Comparison of ENCODE assay signal across 13 mouse cellular contexts in genomic region chr8:110775316-110775715, GRCm38 (mm10). TPM values are rescaled to one million over a fixed set of nuclear protein-coding genes. Genes with fewer than 3 reads are reported as not detected.
DNase-seq lines count a peak whose midpoint lies in the region; ATAC-seq and TF ChIP-seq lines count a peak whose summit lies in the region.
"Had no signal": no experiment of that assay in that cellular context is flagged by ENCODE, and none has a peak within 500 bp of the region (broad histone marks: within the 10 kb centered on the region; RNA-seq: fewer than 3 reads in every experiment).

No protein-coding gene starts in this region.

- no peak overlapping the region for H3K4me3 ChIP-seq in kidney, adult 2 months (ENCODE audit: insufficient read depth, low read depth, low read length)
- H3K4me3 ChIP-seq in G1E (ENCODE audit: low read depth, low read length) = no peak overlapping the region
- H3K4me3 ChIP-seq in small intestine, adult 2 months (ENCODE audit: low read depth, low read length) = no peak overlapping the region
- H3K4me3 ChIP-seq: liver, embryonic 13.5 days had no signal

- H3K9me3 ChIP-seq in G1E (replicated peaks) = peaks cover 4% of the 10 kb centered on the region
- H3K9me3 ChIP-seq: liver, embryonic 13.5 days had no signal

- 83% methylated on average over 8 of the region's 8 CpGs for WGBS in kidney, adult 2 months
- 84% methylated on average over 8 of the region's 8 CpGs for WGBS in small intestine, adult 2 months

- peak; percentile 36 for TF ChIP-seq CTCF in kidney, adult 2 months (conservative IDR thresholded peaks at IDR 0.05; ENCODE audit: insufficient read depth, insufficient read length, low read depth, low read length)
- 0 out of 2 replicates have a peak, but pooled peaks have one; percentile 24 for TF ChIP-seq CTCF in G1E (IDR thresholded peaks at IDR 0.05; ENCODE audit: low read depth, low read length)
- peak; percentile 69; the same call in 1 of the 2 replicates for TF ChIP-seq CTCF in small intestine, adult 2 months (IDR thresholded peaks at IDR 0.05; ENCODE audit: extremely low read depth, insufficient read length, insufficient replicate concordance, low read depth, low read length)

- DNase-seq in kidney, adult 2 months = peak; percentile 22
- DNase-seq in kidney, adult 18-20 months = no peak
- DNase-seq in retina, embryonic 14.5 days (ENCODE audit: low spot score) = peak; percentile 17
- DNase-seq in retina, postnatal 1 day = no peak
- no peak for DNase-seq in G1E (ENCODE audit: low spot score)
- no peak for DNase-seq in layer of hippocampus, postnatal 36 days
- DNase-seq in left cerebral cortex, postnatal 36 days (ENCODE audit: low spot score in 2 of 2) = no peak
- DNase-seq: adrenal gland, adult 8-10 months; heart, postnatal 36 days; kidney, adult 8-10 months; liver, embryonic 13.5 days had no signal

- peaks cover 11% of the 10 kb centered on the region for H3K4me1 ChIP-seq in kidney, adult 2 months (ENCODE audit: control insufficient read depth, insufficient read depth, low read length)
- no peaks in the 10 kb centered on the region for H3K4me1 ChIP-seq in G1E (ENCODE audit: insufficient read depth, low read depth, low read length)
- H3K4me1 ChIP-seq in small intestine, adult 2 months (ENCODE audit: control insufficient read depth, insufficient read depth, insufficient read length, low read length) = no peaks in the 10 kb centered on the region; the same call in 1 of the 2 replicates
- H3K4me1 ChIP-seq: liver, embryonic 13.5 days had no signal

- H3K27me3 ChIP-seq in kidney, adult 2 months (replicated peaks; ENCODE audit: control insufficient read depth, insufficient read depth, low read length) = no peaks in the 10 kb centered on the region
- peaks cover 8% of the 10 kb centered on the region for H3K27me3 ChIP-seq in G1E (ENCODE audit: insufficient read depth, low read length)
- no peaks in the 10 kb centered on the region for H3K27me3 ChIP-seq in small intestine, adult 2 months (ENCODE audit: control insufficient read depth, insufficient read depth, low read length)
- H3K27me3 ChIP-seq: liver, embryonic 13.5 days had no signal

- no peak overlapping the region for H3K27ac ChIP-seq in kidney, adult 2 months (ENCODE audit: insufficient read depth, low read depth, low read length)
- H3K27ac ChIP-seq in small intestine, adult 2 months (ENCODE audit: insufficient read depth, low read depth, low read length) = peak overlapping the region; percentile 70; the same call in 1 of the 2 replicates
- H3K27ac ChIP-seq: liver, embryonic 13.5 days had no signal

- no peaks in the 10 kb centered on the region for H3K36me3 ChIP-seq in kidney, adult 2 months (ENCODE audit: control insufficient read depth, insufficient read depth, low read length)
- H3K36me3 ChIP-seq in G1E (replicated peaks) = no peaks in the 10 kb centered on the region
- no peaks in the 10 kb centered on the region for H3K36me3 ChIP-seq in small intestine, adult 2 months (ENCODE audit: control insufficient read depth, insufficient read depth, low read length)
- H3K36me3 ChIP-seq: liver, embryonic 13.5 days had no signal

- no peak for ATAC-seq in G1E (ENCODE audit: extremely low read depth, insufficient number of reproducible peaks, low FRiP score, poor library complexity, severe bottlenecking)

- no peak for TF ChIP-seq POLR2A in kidney, adult 2 months (IDR thresholded peaks at IDR 0.05; ENCODE audit: low read depth, low read length)
- TF ChIP-seq POLR2A in small intestine, adult 2 months (IDR thresholded peaks at IDR 0.05; ENCODE audit: low read depth, low read length) = no peak

- intact Hi-C loops in left cerebral cortex, postnatal 36 days (cut with DNase I) = no loop called here

RNA-seq across cellular contexts. Expression of gene Il34, which starts 30.4 kb away (rescaled TPM):
- 21.8 and 26.3 TPM in 2 replicates for polyA plus RNA-seq in kidney, adult 2 months (2012; rRNA removed)
- total RNA-seq in G1E (2014; fragmentation: Nextera tagmentation) (not detected in 2 replicates), G1E (2017) (not detected in 2 replicates)
- not detected in 2 replicates for polyA plus RNA-seq in G1E (2012)
- 7.6 and 16.7 TPM in 2 replicates for polyA plus RNA-seq in small intestine, adult 2 months (2012; rRNA removed)
- total RNA-seq in layer of hippocampus, postnatal 36 days (2021) = 10 to 100 TPM; 76.7 to 81.1 TPM
- 100 to 1,000 TPM; 103 to 107 TPM for total RNA-seq in left cerebral cortex, postnatal 36 days (2021)
- total RNA-seq: megakaryocyte-erythroid progenitor cell, adult 5-6 weeks had no signal

RNA-seq across cellular contexts. Expression of gene Mtss1l, which starts 54.0 kb away (rescaled TPM):
- polyA plus RNA-seq in kidney, adult 2 months (2012; rRNA removed) = 23.0 and 25.2 TPM in 2 replicates
- total RNA-seq in G1E (2014; fragmentation: Nextera tagmentation) = not detected in 2 replicates
- total RNA-seq in G1E (2017) = 0.17 and 0.33 TPM in 2 replicates
- polyA plus RNA-seq in G1E (2012) = 0.15 and 0.37 TPM in 2 replicates
- polyA plus RNA-seq in small intestine, adult 2 months (2012; rRNA removed) = 19.3 and 21.9 TPM in 2 replicates
- total RNA-seq in layer of hippocampus, postnatal 36 days (2021) = 100 to 1,000 TPM; 218 to 225 TPM
- 100 to 1,000 TPM; 196 to 205 TPM for total RNA-seq in left cerebral cortex, postnatal 36 days (2021)

Comparison
In these comparisons a context has a peak if more than half of its experiments do, and no peak if none do; other contexts are left out.
1. DNase-seq: peak in kidney, adult 2 months (single experiment) and retina, embryonic 14.5 days (single experiment); none in kidney, adult 18-20 months (single experiment), retina, postnatal 1 day (single experiment), G1E (single experiment), layer of hippocampus, postnatal 36 days (0 of 2) and left cerebral cortex, postnatal 36 days (0 of 2).
2. RNA of gene Il34, which starts 30.4 kb away (total RNA-seq): 103 to 107 TPM in left cerebral cortex, postnatal 36 days and 76.7 to 81.1 TPM in layer of hippocampus, postnatal 36 days; not detected in G1E; every median in the first group is over 10 times any median in the second.
3. RNA of gene Mtss1l, which starts 54.0 kb away (total RNA-seq): 218 to 225 TPM in layer of hippocampus, postnatal 36 days and 196 to 205 TPM in left cerebral cortex, postnatal 36 days; 0.17 to 0.33 TPM in G1E; every median in the first group is over 100 times any median in the second.
4. Peak in every context shown above with its lines, with median percentiles within 50 percentile points of each other: CTCF ChIP-seq.